Mouse (Mus musculus) small intestine, adult 2 months (tissue): ENCODE measurements around the gene Olfr323. TPM values are rescaled to one million over a fixed set of nuclear protein-coding genes. Genes with fewer than 3 reads are reported as not detected.

Experiments used
- H3K27ac ChIP-seq: fragments of 200-500 bp; 2 replicates; pipeline ENCODE4 v1.5.1; 2012; ENCODE audit warnings: low read depth, low read length, control low read depth, inconsistent platforms; ENCODE audit not compliant: insufficient read depth
- H3K27me3 ChIP-seq: fragments of 200-500 bp; 2 replicates; pipeline ENCODE4 v1.6.1; 2012; ENCODE audit warnings: mild to moderate bottlenecking, moderate library complexity, low read length, inconsistent platforms; ENCODE audit not compliant: control insufficient read depth, insufficient read depth
- H3K36me3 ChIP-seq: fragments of 200-500 bp; 2 replicates; pipeline ENCODE4 v1.6.1; 2012; ENCODE audit warnings: mild to moderate bottlenecking, low read length, control low read depth, inconsistent platforms; ENCODE audit not compliant: control insufficient read depth, insufficient read depth
- H3K4me1 ChIP-seq: fragments of 200-500 bp; 2 replicates; pipeline ENCODE4 v1.6.1; 2012; ENCODE audit warnings: low read length, inconsistent platforms, mixed read lengths; ENCODE audit not compliant: control insufficient read depth, insufficient read depth, insufficient read length
- H3K4me3 ChIP-seq: fragments of 200-500 bp; 2 replicates; pipeline ENCODE4 v1.5.1; 2012; ENCODE audit warnings: low read depth, mild to moderate bottlenecking, control low read depth, inconsistent platforms, low read length, moderate library complexity
- CTCF ChIP-seq: fragments of 200-500 bp; IDR thresholded peaks from 2 replicates; pipeline ENCODE4 v1.5.1; 2012; ENCODE audit warnings: low read depth, mild to moderate bottlenecking, control low read depth, inconsistent platforms, low read length, moderate library complexity, mixed read lengths; ENCODE audit not compliant: insufficient replicate concordance, insufficient read length; ENCODE audit errors: extremely low read depth
- POLR2A ChIP-seq: fragments of 200-500 bp; IDR thresholded peaks from 2 replicates; pipeline ENCODE4 v1.6.1; 2012; ENCODE audit warnings: low read depth, mild to moderate bottlenecking, control low read depth, inconsistent platforms, low read length, moderate library complexity
- WGBS: fragments of 180-500 bp; shearing (Covaris S2); methylation state at CpG from one replicate; pipeline ENCODE4 v1.1.7; 2018; 5-methylcytosine and 5-hydroxymethylcytosine counted together
- polyA plus RNA-seq: library from polyadenylated mRNA; depleted of rRNA; stranded (reverse); fragments of >200 nt; gene quantifications from 2 replicates; pipeline ENCODE4 v1.2.3, GENCODE M21; 2012

Gene Olfr323
- polyA plus RNA-seq, 1 experiment = not detected

DNA sequence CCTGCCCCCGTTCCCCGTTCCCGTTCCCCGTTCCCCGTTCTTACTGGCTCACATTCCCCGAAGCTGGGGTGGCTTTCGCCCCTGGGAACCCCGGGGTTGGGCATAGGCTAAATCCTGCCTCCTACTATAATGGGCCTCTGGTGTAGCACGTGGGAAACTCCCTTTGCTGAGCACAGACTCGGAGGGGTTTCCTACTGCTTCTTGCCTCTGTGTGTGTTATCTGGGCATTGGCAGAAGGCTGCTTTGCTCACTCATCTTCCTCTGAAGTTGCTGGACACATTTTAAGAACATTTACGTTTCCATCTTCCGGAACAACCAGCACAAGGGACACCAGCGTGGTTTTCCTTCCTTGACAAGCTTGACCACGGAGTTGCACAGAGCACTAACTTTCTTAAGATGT is 10.8 kb upstream of the Olfr323 start:
- no peak overlapping the region for H3K4me3 ChIP-seq

DNA sequence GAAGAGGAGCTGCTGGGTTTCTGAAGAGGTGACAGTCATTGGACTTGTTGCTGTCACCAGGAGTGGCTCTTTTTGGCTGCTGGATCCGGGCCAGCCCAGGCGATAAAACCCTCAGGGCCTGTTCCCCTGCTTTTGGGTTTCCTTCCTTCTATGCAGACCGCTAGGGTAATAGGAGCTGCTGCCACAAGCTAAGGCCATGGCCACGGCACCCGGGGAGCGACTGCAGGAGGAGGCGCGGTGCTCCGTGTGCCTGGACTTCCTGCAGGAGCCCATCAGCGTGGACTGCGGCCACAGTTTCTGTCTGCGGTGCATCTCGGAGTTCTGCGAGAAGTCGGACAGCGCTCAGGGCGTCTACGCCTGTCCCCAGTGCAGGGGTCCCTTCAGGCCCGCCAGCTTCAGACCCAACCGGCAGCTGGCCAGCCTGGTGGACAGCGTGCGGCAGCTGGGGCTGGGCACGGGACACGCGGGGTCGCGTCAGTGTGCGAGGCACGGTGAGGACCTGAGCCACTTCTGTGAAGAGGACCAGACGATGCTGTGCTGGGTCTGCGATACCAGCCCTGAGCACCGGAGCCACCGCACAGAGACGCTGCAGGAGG is 10.1 kb upstream of the Olfr323 start, which contains the start of gene Trim58:
Gene Trim58 (plus strand): TSS at position 194 of the 596 bp plus-strand sequence.
- Histone ChIP-seq H3K27ac (no peak within 1 kb of the TSS), H3K27me3 (peaks cover 6% of the 10 kb centered on the region), H3K4me3 (peak within 1 kb of the TSS; percentile 27), H3K36me3 (no peaks in the 10 kb centered on the region), H3K4me1 (peaks cover 6% of the 10 kb centered on the region)
- WGBS = 2% methylated on average over 34 of the region's 34 CpGs
- no peak for TF ChIP-seq POLR2A
- TF ChIP-seq CTCF = no peak

More for the DNA sequence above, 10.8 kb upstream of the Olfr323 start:
- H3K4me1 ChIP-seq = peaks cover 6% of the 10 kb centered on the region
- TF ChIP-seq POLR2A (no peak), CTCF (no peak)
- H3K27me3 ChIP-seq = peaks cover 6% of the 10 kb centered on the region
- H3K36me3 ChIP-seq = no peaks in the 10 kb centered on the region
- WGBS = 59% methylated on average over 14 of the region's 14 CpGs
- no peak overlapping the region for H3K27ac ChIP-seq

DNA sequence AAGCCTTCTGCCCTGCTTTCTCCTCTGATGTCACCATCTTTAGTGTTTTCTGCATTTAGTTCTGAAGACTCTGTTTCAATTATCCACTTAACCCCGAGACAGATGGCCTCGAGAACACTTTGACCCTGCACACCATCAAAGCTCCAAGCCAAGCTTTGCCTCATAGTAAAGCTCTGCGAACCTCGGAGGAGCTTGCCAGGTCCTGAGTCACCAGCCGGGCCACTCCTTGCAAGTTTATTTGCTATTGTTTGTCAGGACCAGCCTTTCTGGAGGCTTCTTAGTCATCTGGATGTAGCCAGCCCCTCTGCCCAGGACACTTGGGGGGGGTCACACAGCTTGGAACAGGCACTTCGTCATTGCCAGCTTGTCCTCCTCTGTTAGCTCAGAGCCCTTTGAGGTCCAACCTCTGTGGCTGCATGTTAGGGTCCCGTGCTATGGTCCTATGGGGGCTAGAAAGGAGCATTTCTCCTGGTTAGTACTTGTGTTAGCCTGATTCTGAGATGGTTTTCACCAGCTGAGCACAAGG is 7.9 kb upstream of the Olfr323 start:
- H3K27me3 ChIP-seq = peaks cover 6% of the 10 kb centered on the region
- TF ChIP-seq CTCF = no peak
- H3K27ac ChIP-seq = no peak overlapping the region
- peaks cover 8% of the 10 kb centered on the region for H3K4me1 ChIP-seq
- no peaks in the 10 kb centered on the region for H3K36me3 ChIP-seq
- WGBS = 24% methylated on average over 7 of the region's 7 CpGs
- no peak overlapping the region for H3K4me3 ChIP-seq

DNA sequence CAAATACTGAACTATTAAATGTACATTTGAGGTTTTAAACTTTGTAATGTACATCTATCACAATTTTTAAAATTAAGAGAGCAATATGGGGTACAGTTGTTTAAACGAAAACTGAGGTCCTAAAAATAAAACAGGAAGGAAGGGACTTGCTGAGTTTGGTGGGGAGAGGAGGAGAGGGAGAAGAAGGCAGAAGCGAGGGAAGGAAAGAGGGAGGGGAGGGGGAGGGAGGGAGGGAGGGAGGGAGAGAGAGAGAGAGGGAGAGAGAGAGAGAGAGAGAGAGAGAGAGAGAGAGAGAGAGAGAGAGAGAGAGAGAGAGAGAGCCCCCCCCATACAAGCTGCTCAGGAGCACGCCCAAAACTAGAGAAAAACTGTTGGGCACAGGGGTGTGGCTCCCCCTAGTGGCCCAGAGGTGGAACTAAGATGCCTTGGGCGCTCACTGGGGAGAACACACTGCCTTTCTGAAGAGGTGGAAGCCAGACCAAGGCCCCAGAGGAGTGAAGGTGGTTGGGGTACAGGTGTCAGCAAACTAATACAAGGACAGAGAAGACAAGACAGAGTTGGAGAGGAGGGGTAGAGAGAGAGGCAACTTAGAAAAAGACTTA is 6.2 kb upstream of the Olfr323 start:
- Histone ChIP-seq H3K27ac (no peak overlapping the region), H3K27me3 (peaks cover 6% of the 10 kb centered on the region), H3K4me3 (no peak overlapping the region), H3K4me1 (peaks cover 15% of the 10 kb centered on the region), H3K36me3 (no peaks in the 10 kb centered on the region)
- TF ChIP-seq CTCF (peak; percentile 85), POLR2A (no peak; the same call in 1 of the 2 replicates)
- WGBS = 11% methylated on average over 4 of the region's 4 CpGs

DNA sequence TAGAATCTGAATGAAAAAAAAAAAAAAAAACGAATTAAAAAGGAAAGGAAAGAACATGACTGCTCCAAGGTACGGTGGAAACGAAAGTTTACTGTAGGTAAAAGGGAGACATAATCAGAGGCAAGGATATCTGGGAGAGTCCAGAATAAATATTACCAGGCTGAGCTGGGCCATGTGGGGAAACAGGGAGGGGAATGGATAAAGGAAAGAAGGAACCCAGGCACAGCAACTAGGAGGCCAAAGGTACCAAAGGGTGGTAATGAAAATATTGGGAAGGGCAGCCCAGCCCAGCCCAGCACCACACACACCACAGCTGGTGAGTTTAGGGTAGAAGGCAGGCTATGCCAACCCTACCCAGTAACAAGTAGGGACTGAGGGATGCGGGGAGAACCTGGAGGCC is 4.6 kb upstream of the Olfr323 start:
- no peak for TF ChIP-seq POLR2A
- no peak for TF ChIP-seq CTCF
- no peaks in the 10 kb centered on the region for H3K27me3 ChIP-seq
- 25% methylated on average over 4 of the region's 4 CpGs for WGBS
- H3K4me1 ChIP-seq = peaks cover 13% of the 10 kb centered on the region; the same call in 1 of the 2 replicates
- peak overlapping the region; percentile 61; the same call in 1 of the 2 replicates for H3K27ac ChIP-seq
- H3K4me3 ChIP-seq = no peak overlapping the region
- no peaks in the 10 kb centered on the region for H3K36me3 ChIP-seq

DNA sequence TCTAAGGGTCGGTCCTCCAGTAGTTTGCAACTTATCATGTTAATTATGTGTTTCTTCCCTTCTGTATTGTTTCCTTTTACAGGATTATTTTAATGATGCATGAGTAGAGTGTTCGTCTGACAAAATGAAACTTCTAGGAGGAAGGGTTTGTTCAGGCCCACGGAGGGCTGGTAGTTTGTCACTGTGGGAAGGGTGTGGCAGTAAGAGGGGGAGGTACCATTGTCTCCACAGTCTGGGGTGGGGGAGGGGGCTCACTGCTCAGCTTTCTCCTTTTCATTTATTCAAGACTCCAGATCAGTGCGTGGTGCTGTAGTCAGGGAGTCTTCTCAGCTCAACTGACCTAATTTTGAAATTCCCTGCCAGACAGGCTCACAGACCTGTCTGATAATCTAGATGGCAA is 4.2 kb downstream of the Olfr323 start:
- Histone ChIP-seq H3K4me3 (no peak overlapping the region), H3K27ac (no peak overlapping the region), H3K4me1 (peaks cover 9% of the 10 kb centered on the region; the same call in 1 of the 2 replicates), H3K27me3 (no peaks in the 10 kb centered on the region), H3K36me3 (no peaks in the 10 kb centered on the region)
- WGBS = 39% methylated on average over 4 of the region's 4 CpGs
- TF ChIP-seq POLR2A (no peak), CTCF (no peak)

DNA sequence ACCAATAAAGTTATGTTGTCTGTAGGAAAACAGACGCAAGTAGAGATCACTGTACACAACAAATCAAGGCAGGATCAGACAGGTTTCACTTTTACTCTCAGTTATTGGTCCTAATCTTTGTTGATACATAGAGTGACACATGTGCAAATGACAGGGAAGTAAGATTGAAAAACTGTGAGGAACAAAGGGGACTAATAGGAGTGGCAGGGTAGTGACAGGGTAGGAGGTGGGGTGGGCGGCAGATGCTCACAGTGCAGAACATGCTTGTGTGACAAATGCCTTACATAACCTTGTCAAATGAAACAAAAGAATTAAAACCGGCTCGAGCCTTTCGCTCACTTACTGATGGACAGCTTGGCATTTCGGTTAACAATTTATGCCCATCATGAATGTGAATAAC is 11.5 kb downstream of the Olfr323 start:
- 29% methylated on average over 6 of the region's 6 CpGs for WGBS
- no peak for TF ChIP-seq CTCF
- TF ChIP-seq POLR2A = no peak
- H3K27ac ChIP-seq = peak overlapping the region; percentile 91
- no peak overlapping the region for H3K4me3 ChIP-seq
- H3K36me3 ChIP-seq = no peaks in the 10 kb centered on the region
- peaks cover 38% of the 10 kb centered on the region; the same call in 1 of the 2 replicates for H3K4me1 ChIP-seq
- H3K27me3 ChIP-seq = no peaks in the 10 kb centered on the region

DNA sequence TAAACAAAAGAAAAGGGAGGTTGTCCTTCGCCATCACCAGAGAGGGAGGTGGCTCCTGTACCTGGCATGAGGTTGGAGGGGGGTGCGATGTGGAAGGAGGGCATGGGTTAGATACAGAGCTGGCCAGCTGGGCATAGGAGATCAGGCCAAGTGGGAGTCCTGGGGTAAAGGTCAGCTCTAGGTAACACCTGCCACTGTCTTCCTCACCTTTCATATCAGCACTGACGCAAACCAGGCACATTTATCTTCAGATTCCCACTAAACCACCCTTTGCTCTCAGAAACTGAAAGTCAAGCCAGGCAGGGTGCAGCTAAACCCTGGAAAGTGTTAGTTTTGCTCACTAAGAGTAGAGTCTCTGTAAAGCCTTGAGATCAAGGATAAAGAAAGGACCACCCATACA is 11.9 kb downstream of the Olfr323 start:
- WGBS = 15% methylated on average over 3 of the region's 3 CpGs
- TF ChIP-seq CTCF (no peak), POLR2A (no peak)
- H3K4me1 ChIP-seq = peaks cover 40% of the 10 kb centered on the region; the same call in 1 of the 2 replicates
- peak overlapping the region; percentile 91 for H3K27ac ChIP-seq
- H3K27me3 ChIP-seq = no peaks in the 10 kb centered on the region
- no peak overlapping the region for H3K4me3 ChIP-seq
- H3K36me3 ChIP-seq = no peaks in the 10 kb centered on the region
